Mouse (Mus musculus) T-helper 2 cell (primary cell): ENCODE measurements at regions not wholly inside any gene's neighbourhood (a gene's known extent, or its start where the extent isn't known, plus 50 kb on each side); places are given as distances from the start of the nearest gene placed in this dataset.

Source experiments
- in situ Hi-C: fragments of 300-600 bp; cut with MboI, MseI; formaldehyde crosslinking; loops from one replicate; pipeline ENCODE4 v1.15.1; 2025; ENCODE audit warnings: high pct_unique_total_duplicates

DNA sequence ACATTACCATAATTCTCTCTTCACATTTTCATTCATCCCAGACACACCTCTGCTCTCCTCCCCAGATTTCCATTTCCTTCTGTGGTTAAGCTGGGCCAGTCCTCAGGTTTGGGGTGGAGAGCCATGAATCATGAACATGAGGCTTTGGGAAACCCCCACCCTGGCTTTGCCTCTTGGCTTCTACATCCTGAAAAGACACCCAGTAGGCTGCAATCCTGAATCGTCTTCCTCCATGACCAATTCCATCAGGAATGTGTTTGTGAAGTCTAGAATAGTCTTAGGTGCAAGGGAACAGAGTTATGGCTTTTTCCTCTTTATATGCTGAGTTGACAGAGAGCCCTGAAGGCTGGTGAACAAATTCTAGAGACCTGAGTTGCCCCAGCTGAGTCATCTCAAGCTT is 87.0 kb upstream of the Klf7 start:
- in situ Hi-C loops: no loop called here

DNA sequence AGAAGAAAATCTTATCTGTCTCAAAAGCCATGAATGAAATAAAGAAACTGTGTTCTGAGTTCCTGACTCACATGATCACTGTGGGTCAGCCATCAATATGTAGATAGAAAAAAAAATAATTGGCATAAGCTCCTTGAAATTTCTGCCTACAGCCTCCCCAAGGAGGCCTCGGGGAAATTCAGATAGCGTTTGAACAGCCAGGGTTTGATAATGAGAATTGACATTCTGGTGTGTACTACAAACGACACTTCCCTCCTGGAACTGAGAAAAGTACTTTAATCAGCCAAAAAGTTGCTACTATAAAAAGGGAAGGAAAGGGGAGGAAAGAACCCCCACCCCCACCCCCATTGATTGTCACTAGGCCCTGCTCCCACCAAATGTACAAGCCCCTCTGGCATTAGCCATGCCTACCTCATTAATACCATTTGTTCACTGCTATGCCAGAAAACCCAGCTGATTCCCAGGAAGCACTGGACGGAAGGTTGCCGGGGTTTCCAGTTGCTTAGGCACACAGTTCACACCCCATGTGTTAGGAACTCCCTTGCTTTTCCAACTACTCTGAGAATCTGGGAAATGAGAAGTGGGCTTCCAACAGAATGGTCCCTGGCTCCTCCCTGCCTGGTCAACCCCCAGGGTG is 78.4 kb upstream of the Klf7 start:
- in situ Hi-C loops: no loop called here

DNA sequence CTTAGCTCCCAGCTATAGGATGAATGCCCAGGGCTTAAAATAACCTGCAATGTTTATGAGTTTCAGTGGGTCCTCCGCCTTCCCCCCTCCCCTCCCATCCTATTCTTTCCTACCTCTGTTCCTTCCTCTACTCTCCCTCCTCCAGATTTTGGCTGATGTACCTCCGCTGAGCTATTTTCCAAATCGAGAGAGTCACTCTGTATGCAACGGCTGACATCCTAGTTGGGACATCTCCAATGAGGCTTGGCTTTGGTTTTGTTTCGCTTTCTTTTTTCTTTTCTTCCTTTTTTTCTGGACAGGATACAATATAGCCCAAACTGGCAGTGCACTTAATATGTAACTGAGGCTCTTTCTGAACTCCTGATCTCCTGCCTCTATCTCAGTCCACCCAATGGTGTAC is 76.7 kb upstream of the Klf7 start:
- in situ Hi-C loops: no loop called here

DNA sequence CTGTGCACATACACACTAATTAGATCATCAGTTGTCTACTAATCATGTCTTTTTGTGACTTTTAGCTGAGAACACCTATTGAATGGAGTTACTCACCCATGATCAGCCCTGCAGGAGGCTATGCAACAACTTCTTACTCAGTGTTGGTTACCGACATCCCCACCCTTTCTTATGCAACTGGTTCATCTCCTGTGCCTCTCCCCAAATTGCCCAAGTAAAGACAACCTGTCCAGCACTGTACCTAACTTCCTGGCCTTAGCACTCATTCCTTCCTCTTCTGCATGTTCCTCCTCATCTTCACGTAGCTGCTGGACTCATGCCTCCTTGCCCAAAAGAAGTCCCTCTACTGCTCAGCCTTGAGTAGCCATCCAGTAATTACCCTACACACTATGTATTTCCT is 76.2 kb upstream of the Klf7 start:
- in situ Hi-C loops: no loop called here

- in situ Hi-C loops: no loop called here
Observed at GRCm38 (mm10) chr1:64195970-64196491, 73.9 kb upstream of the Klf7 start.

DNA sequence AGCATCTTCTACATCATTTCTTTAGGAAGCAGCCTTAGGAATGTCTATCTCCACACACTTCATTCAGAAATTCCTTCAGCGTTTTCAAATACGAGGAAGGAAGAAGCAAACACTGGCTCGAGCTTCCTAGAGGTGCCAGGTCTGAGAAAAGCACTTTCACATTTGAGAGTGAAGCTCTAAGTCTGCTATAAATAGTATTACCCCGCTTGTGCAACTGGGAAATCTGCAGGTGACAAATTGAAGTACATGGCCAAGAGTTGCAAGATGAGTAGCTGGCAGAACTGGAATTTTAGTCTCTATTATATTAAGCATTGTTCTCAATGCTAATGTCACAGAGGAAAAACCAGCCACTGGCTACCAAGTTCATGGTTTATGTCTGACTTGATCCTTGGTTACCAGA is 73.2 kb upstream of the Klf7 start:
- in situ Hi-C loops: no loop called here

DNA sequence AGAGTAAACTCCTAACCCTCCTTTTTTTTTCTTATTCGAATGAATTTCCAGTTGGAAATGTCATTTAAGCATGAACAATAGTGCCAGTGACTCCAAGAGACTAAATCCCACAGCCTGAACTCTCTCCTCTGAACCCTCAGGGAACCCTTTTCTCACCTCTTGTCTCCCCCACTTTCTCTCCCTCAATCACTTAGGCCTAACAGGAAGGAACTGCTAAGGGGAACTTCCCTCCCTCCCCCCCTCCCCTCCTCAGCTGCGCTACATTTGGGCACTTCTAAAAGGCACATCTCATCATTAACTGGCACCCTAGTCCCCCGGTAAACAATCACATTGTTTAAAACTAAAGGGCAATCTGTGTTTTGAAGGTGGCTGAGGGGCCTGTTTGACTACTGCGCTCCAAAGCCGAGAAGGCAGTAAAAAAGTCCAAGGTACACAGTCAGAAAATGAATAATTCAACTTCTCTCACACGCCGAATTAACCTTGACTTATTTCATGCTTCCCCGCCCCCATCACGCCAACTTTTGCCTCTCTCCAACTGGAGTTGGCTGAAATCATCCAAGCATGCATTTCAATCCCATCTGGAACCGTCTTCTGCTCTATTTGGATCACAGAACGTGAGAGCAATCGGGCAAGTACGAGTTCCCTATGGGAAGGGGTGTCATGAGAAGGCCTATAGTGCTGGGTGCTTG is 71.2 kb upstream of the Klf7 start:
- in situ Hi-C loops: no loop called here

DNA sequence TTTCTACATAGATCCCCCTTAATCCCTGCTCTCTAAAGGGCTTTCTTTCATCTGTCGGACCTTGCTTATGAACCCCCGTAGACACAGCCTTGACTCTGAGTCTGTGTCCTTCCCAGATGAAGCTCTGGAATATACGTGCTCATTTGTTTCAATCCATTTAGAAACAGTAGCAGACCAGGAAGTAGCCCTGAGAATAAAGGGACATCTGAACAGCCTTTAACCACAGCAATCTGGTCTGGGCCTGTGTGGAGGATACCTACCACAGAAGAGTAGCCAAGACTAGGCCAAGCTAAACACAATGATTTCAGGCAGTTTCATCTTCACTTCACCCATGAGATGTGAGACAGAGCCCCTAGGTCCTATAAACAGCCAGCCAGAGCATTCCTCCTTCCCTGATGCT is 70.7 kb upstream of the Klf7 start:
- in situ Hi-C loops: no loop called here

GRCm38 (mm10) chr1:64191242-64192220 is 69.4 kb upstream of the Klf7 start:
- in situ Hi-C loops: no loop called here

DNA sequence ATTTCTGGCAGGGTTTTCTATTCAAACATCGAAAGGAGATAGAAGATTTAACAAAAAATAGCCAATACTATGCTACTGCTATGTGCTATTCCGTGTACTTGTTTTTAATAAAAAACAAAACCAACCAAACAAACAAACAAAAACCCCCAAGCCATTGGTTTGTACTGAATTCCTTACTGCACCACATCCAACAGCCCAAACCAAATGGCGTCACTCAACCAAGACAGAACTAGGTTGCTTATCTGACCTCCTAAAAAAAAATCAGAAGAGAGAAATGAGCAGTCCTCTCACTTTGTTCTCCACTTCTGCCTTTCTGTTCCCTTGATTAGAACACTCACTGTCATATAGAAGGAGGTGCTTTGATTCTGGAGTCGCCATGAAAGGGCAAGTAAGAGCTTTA is 68.6 kb upstream of the Klf7 start:
- in situ Hi-C loops: no loop called here

DNA sequence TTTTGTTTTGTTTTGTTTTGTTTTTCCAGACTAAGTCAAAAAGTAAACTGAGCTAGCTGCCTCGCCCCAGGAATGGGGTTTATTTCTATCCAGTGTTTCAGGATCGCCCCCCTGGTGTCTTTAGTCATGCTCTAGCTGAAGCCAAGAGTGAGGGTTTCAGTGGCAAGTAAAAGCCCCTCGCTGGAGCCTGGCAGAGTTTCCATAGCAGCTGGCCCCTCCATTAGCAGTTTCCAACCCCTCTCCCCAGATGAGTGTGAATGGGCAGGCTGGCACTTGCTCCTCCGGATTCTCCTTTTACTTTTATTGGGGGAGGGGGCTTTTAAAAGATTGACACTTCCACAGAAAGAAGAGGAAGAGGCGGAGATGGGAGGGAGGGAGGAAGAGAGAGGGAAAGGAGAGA is 68.0 kb upstream of the Klf7 start:
- in situ Hi-C loops: no loop called here

DNA sequence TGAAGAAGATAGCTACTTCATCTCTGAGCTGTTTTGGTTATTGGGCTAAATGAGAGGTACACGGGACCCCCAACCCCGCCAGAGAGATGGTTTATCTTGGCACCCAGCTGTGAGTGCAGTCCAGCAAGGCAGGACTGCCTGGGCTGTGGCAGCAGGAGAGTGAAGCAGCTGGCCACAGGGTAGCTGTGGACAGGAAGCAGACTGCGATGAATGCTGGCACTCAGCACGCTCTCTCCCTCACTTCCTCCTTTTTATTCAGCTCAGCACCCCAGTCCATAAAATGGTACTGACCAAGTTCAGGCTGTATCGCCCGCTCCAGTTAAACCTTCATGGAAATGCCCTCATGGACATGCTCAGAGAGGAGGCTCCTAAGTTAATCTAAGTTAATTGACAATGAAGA is 67.4 kb upstream of the Klf7 start:
- in situ Hi-C loops: no loop called here

DNA sequence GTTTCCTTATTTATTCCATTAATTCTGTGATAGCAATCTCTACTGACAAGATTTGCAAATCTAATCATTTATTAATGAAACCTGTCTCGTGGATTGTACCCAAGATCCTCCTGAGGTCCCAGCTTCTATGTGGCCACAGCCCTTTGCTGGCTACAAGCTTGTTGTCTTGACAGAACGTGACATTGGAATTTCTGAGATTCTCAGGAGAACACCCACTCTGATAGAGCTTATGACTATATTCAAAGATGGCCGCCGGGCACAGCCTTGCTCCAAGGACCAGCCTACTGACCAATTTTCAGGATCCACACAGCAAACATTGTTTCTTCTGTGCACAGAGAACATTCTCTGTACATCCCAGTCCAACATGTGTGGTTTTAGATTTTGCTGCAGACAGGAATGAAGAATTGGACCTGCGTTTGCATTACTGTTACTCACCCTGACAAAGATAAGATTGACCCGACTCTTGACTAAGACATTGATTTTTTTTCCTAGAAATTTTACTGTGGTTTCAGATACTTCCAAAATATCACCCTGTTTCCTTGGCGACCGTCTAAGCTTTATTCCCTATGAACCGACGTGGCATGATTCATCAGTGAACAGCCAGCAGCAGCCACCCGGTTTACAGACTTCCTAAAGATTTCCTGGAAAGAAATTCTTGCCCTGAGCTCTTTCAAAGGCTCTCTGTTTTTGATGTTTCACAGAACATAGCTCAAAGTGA is 65.9 kb upstream of the Klf7 start:
- in situ Hi-C loops: no loop called here

DNA sequence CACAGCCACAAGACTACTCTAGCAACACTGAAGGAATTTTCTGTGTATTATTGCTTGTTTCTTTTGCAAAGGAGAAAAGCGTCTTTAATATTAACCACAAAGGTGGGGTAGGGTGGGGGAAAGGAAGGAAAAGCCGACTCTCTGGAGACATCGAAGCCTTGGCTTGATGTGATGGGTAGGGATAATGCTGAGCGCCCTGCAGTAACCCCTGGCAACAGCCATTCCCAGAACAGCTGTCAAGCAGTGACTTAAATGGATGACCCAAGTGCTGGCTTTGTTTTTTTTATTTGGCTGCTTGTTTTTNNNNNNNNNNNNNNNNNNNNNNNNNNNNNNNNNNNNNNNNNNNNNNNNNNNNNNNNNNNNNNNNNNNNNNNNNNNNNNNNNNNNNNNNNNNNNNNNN is 51.6 kb upstream of the Klf7 start:
- in situ Hi-C loops: loop anchor here (10.0 kb wide), 1 partner anchor 389 kb away; no protein-coding TSS in a partner anchor

- in situ Hi-C loops: loop anchor here (10.0 kb wide), 1 partner anchor 387 kb away; no protein-coding TSS in a partner anchor
Observed at GRCm38 (mm10) chr1:64172122-64172521, 50.0 kb upstream of the Klf7 start.
